Mouse (Mus musculus) E14TG2a.4 (cell line): ENCODE data around the gene Wdpcp.
A peak's percentile ranks its signal among the peaks of the same experiment; 100 is the strongest.

Experiments used
- H3K27me3 ChIP-seq: 2 replicates; pipeline ENCODE4 v1.6.1; 2014; ENCODE audit warnings: low read length, control low read depth; ENCODE audit not compliant: insufficient read depth
- H3K36me3 ChIP-seq: 2 replicates; pipeline ENCODE4 v1.6.1; 2014; ENCODE audit warnings: low read length, control low read depth; ENCODE audit not compliant: insufficient read depth
- H3K4me1 ChIP-seq: replicated peaks from 2 replicates; pipeline ENCODE4 v1.6.1; 2014; ENCODE audit warnings: low read depth, low read length, control low read depth
- H3K4me3 ChIP-seq: replicated peaks from 2 replicates; pipeline ENCODE4 v1.5.1; 2014; ENCODE audit warnings: mild to moderate bottlenecking, low read length
- H3K9me3 ChIP-seq: 2 replicates; pipeline ENCODE4 v1.6.1; 2014; ENCODE audit warnings: low read length, control low read depth
- CTCF ChIP-seq: conservative IDR thresholded peaks from 2 replicates; pipeline ENCODE4 v1.5.1; 2014; ENCODE audit warnings: low read length
- NANOG ChIP-seq: IDR thresholded peaks from 2 replicates; pipeline ENCODE4 v1.6.1; 2014; ENCODE audit warnings: borderline replicate concordance, low read length, mixed read lengths
- POU5F1 ChIP-seq: IDR thresholded peaks from 2 replicates; pipeline ENCODE4 v1.6.1; 2014; ENCODE audit warnings: low read length, borderline replicate concordance

The Wdpcp gene

DNA sequence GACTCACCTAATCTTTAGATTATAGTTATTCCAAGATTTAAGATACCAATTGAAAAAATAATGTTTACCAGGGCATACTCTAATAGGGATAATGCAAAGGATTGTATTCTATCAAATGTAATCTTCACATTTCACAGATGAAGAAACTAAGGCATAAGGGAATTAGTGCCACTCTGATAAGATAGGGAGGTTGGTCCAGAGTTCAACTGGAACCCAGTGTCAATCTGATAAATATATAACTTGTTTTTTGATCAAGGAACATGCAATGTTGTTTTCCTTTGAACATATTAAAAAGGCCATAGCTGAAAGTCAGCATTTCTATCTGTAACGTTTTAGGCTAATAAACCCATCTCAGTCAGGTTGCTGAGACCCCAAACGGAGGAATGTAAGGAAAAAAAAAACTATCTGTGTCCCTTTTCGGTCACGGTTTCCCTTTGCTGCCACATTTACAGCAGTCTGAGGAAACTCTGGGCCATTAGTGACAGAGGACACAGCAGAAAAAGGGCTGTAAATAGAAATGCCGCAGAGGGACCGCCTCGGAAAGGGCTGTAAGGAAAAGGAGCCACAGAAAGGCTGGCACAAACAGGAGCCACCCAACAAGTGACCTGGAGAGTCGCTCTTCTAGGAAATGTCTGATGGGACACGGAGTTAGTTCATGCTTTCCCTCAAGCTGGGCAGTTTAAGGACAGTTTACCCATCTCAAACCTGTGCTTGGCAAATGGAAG, 7.2 kb upstream of the Wdpcp start:
- TF ChIP-seq NANOG (no peak), POU5F1 (no peak), CTCF (no peak)
- 0 out of 2 replicates have a peak, but pooled peaks cover 9% of the 10 kb centered on the region for H3K4me1 ChIP-seq
- no peaks in the 10 kb centered on the region for H3K9me3 ChIP-seq
- peaks cover 58% of the 10 kb centered on the region for H3K36me3 ChIP-seq
- H3K4me3 ChIP-seq = no peak overlapping the region
- no peaks in the 10 kb centered on the region for H3K27me3 ChIP-seq

DNA sequence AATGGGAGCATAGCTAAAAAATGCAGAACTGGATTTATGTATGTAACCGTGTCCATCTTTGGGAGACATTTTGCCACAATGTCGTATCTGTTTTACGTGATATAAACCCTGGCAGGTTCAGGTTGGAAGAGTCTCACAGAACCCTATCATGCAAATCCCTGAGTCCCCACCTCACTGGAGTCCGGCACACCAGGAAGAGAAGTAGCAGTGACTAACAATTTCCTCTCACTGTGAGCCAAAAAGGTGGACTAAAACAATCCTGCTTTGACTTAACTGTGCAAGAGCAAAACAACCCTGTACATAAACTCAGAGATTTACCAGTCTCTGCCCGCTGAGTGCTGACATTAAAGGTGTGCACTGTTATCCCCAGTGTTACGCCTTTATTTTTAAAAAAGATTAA, 5.1 kb upstream of the Wdpcp start:
- no peak for TF ChIP-seq POU5F1
- no peak for TF ChIP-seq NANOG
- no peak for TF ChIP-seq CTCF
- no peak overlapping the region for H3K4me3 ChIP-seq
- peaks cover 41% of the 10 kb centered on the region for H3K36me3 ChIP-seq
- no peaks in the 10 kb centered on the region for H3K27me3 ChIP-seq
- H3K9me3 ChIP-seq = no peaks in the 10 kb centered on the region
- peaks cover 20% of the 10 kb centered on the region for H3K4me1 ChIP-seq

DNA sequence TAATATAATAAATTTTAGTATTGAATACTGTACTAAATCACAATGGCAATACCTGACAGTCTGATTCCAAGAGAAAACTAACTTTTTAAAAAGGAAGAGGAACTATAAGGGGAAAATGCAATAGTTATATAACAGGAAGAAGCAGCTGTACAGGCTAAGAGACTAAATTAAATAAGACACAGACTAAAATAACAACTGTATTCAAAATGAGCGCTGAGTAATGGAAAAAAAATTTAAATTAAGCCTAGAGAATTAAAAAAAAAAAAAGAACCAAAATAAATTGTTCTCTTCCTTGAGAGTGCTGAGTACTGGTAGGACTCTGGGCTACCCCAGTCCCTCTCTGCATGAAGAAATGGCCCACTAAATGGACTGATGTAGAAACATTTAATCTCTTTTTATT, 4.3 kb upstream of the Wdpcp start:
- Histone ChIP-seq H3K4me3 (no peak overlapping the region), H3K36me3 (peaks cover 37% of the 10 kb centered on the region), H3K9me3 (no peaks in the 10 kb centered on the region), H3K4me1 (peaks cover 24% of the 10 kb centered on the region), H3K27me3 (no peaks in the 10 kb centered on the region)
- TF ChIP-seq POU5F1 (no peak), NANOG (no peak), CTCF (no peak)

DNA sequence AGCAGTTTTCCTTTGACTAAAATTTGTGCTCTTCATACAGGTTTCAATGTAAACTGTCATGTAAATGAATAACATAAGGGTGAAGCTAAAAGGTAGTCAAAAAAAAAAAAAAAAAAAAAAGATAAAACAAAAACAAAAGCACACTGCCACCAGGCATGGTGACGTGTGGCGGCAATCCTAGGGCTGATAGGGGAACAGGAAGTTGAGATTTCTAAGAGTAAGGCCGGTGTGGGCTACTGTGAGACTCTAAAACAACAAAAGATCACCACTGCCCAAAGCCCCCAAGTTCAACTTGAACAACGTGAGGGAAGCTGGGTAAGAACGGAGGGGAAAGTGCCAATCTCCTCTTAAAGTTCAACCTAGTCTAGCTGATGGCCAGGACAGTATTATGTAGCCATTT, 3.0 kb upstream of the Wdpcp start:
- H3K4me1 ChIP-seq = peaks cover 28% of the 10 kb centered on the region
- H3K9me3 ChIP-seq = no peaks in the 10 kb centered on the region
- H3K36me3 ChIP-seq = peaks cover 25% of the 10 kb centered on the region
- H3K27me3 ChIP-seq = no peaks in the 10 kb centered on the region; the same call in 1 of the 2 replicates
- no peak overlapping the region for H3K4me3 ChIP-seq
- TF ChIP-seq CTCF (no peak), NANOG (no peak), POU5F1 (no peak)

DNA sequence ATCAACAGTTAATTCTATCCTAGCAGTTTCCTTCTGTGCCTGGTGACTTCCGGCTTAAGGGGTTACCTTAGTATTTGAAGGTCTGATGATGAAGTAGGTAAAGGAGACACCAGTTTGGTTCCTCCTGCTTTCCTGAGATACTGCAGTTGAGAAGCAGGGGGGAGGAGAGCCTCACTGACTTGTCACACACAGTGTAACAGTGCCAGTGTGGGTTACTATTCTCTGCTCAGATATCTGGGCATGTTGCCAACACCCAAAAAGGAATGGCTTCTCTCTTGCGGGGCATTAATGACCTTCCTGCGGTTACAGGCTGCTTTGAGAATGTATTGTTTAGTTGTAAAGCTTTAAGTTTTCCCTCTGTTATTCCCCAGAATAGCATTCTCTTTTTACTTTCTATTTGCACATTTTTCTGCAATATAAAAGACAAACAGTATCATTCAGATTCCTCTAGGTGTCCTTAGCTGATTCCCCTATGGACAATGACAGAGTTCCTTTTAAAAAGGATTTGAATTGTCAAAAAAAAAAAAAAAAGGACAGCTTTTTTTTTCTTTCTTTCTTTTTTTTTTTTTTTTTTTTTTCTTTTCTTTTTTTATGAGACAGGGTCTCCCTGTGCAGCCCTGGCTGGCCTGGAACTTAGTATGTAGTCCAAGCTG, 2.5 kb upstream of the Wdpcp start:
- Histone ChIP-seq H3K4me1 (peaks cover 28% of the 10 kb centered on the region), H3K27me3 (no peaks in the 10 kb centered on the region; the same call in 1 of the 2 replicates)
- TF ChIP-seq NANOG (no peak), CTCF (no peak), POU5F1 (no peak)

DNA sequence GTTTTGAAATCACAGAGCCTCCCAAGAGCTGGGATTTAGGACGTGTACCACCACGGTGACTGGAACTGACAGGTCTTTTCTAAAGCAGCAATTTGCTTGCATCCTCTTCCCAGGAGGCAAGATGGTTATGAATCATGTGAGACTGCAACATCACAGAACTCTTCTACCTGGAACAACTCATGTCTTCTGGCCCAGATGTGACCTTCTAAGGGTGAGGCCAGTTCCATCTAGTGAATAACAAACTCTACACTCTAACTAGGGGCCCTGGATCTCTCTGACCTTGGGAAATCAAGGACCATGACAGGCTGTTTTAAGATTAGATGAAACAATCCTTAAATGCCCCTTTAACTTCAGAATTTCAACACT, 1.9 kb upstream of the Wdpcp start:
- H3K36me3 ChIP-seq = peaks cover 19% of the 10 kb centered on the region
- H3K27me3 ChIP-seq = no peaks in the 10 kb centered on the region; the same call in 1 of the 2 replicates
- H3K9me3 ChIP-seq = no peaks in the 10 kb centered on the region
- 0 out of 2 replicates have a peak overlapping the region, but pooled peaks have one; percentile 95 for H3K4me3 ChIP-seq
- TF ChIP-seq NANOG (no peak), POU5F1 (no peak), CTCF (no peak)
- H3K4me1 ChIP-seq = peaks cover 28% of the 10 kb centered on the region

More for the DNA sequence above, 2.5 kb upstream of the Wdpcp start:
- Histone ChIP-seq H3K9me3 (no peaks in the 10 kb centered on the region), H3K4me3 (no peak overlapping the region), H3K36me3 (peaks cover 24% of the 10 kb centered on the region)

DNA sequence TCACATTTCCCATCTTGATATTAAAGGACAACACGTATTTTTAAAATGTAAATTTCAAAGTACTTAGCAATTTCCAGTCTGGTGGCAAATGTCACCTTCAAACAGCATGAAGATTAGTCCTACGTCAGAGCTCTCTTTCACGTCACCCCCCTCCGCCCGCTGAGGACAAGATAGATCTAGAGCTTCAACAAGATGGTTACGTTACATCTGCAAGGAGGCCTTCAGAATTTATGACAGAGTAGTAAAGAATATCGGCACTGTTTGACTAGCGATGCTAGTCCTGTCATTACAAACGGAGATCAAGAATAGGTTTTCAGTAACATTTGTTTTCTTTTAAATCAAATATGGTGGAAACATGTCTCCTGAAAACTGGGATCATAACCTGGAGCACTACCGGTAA, 1.1 kb upstream of the Wdpcp start:
- H3K4me3 ChIP-seq = peak overlapping the region; percentile 95
- no peak for TF ChIP-seq NANOG
- no peak for TF ChIP-seq POU5F1
- TF ChIP-seq CTCF = no peak
- peaks cover 11% of the 10 kb centered on the region for H3K36me3 ChIP-seq
- no peaks in the 10 kb centered on the region; the same call in 1 of the 2 replicates for H3K27me3 ChIP-seq
- H3K4me1 ChIP-seq = peaks cover 28% of the 10 kb centered on the region
- no peaks in the 10 kb centered on the region for H3K9me3 ChIP-seq

DNA sequence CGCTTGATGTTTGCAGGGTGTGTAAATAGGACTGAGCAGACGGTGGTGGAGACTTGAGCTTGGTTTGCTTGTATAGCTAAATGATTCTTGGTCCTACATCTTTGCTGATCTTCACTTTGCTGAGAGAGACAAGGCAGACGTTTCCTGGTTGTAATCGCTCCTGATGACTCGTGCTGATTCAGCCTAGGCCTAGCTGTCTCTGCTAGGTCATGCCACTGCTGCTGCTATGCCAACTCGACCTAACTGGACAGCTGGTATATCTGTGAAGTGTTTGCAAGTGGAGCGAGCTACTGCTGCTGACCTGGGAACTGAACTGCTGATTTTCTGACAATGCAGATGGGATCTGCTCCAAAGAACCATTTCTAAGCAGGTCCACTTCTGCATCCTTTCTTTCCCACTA, 9.4 kb downstream of the Wdpcp start:
- no peaks in the 10 kb centered on the region for H3K27me3 ChIP-seq
- H3K9me3 ChIP-seq = no peaks in the 10 kb centered on the region
- H3K4me1 ChIP-seq = peaks cover 7% of the 10 kb centered on the region
- TF ChIP-seq POU5F1 = no peak
- TF ChIP-seq NANOG = no peak
- TF ChIP-seq CTCF = no peak
- no peak overlapping the region for H3K4me3 ChIP-seq
- no peaks in the 10 kb centered on the region for H3K36me3 ChIP-seq

DNA sequence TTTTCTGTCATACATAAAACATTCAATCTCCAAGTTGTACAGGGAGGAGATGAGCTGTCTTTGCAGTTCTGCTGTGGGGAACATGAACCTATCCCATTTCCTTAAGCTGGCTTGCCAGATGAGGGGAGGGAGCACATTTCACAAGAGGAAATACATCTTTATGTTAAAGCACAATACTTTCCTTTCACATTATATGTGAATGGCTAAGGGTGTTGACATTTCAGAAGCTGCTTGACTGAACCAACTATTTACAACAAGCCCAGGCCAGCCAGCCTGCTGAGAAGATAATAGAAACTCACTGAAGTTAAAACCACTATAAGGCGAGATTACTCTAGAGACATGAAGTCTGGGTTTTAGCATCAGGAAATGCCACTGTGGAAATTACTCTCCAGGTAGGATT, 11.3 kb downstream of the Wdpcp start:
- Histone ChIP-seq H3K27me3 (no peaks in the 10 kb centered on the region), H3K9me3 (no peaks in the 10 kb centered on the region), H3K4me1 (peaks cover 7% of the 10 kb centered on the region), H3K4me3 (no peak overlapping the region), H3K36me3 (no peaks in the 10 kb centered on the region)
- TF ChIP-seq POU5F1 (no peak), NANOG (no peak), CTCF (no peak)
